Mouse (Mus musculus) liver, adult 2 months (tissue): ENCODE data around the gene Trrap. TPM values are rescaled to one million over a fixed set of nuclear protein-coding genes. Genes with fewer than 3 reads are reported as not detected.

Experiments used
- DNase-seq: peaks from one replicate; pipeline ENCODE4 v3.0.0-alpha.2; 2011; ENCODE audit warnings: low read depth, low spot score; ENCODE audit errors: extremely low read depth
- H3K27ac ChIP-seq: fragments of 200-500 bp; replicated peaks from 2 replicates; pipeline ENCODE4 v1.5.1; 2012; ENCODE audit warnings: low read depth, mild to moderate bottlenecking, control low read depth, inconsistent platforms, low read length; ENCODE audit not compliant: insufficient read depth
- H3K27me3 ChIP-seq: fragments of 200-500 bp; 2 replicates; pipeline ENCODE4 v1.6.1; 2012; ENCODE audit warnings: mild to moderate bottlenecking, moderate library complexity, low read length, inconsistent platforms; ENCODE audit not compliant: control insufficient read depth, insufficient read depth
- H3K36me3 ChIP-seq: fragments of 200-500 bp; 2 replicates; pipeline ENCODE4 v1.6.1; 2012; ENCODE audit warnings: low read length, inconsistent platforms; ENCODE audit not compliant: control insufficient read depth, insufficient read depth
- H3K4me1 ChIP-seq: fragments of 200-500 bp; 2 replicates; pipeline ENCODE4 v1.6.1; 2011; ENCODE audit warnings: low read length; ENCODE audit not compliant: control insufficient read depth, insufficient read depth
- H3K4me3 ChIP-seq: fragments of 200-500 bp; 2 replicates; pipeline ENCODE4 v1.5.1; 2011; ENCODE audit warnings: low read depth, mild to moderate bottlenecking, control low read depth, low read length, moderate library complexity; ENCODE audit not compliant: insufficient read depth
- H3K79me2 ChIP-seq: fragments of 200-500 bp; 2 replicates; pipeline ENCODE4 v1.6.1; 2012; ENCODE audit warnings: inconsistent platforms, mild to moderate bottlenecking, low read length, moderate library complexity; ENCODE audit not compliant: control insufficient read depth, insufficient read depth
- H3K9ac ChIP-seq: fragments of 200-500 bp; 2 replicates; pipeline ENCODE4 v1.6.1; 2012; ENCODE audit warnings: low read depth, mild to moderate bottlenecking, control low read depth, inconsistent platforms, low read length
- CTCF ChIP-seq: fragments of 200-500 bp; IDR thresholded peaks from 2 replicates; pipeline ENCODE4 v1.5.1; 2011; ENCODE audit warnings: low read depth, low read length, control low read depth
- POLR2A ChIP-seq: fragments of 200-500 bp; IDR thresholded peaks from 2 replicates; pipeline ENCODE4 v1.6.1; 2011; ENCODE audit warnings: low read length, control low read depth; ENCODE audit not compliant: insufficient read depth; ENCODE audit errors: extremely low read depth
- WGBS: fragments of 180-500 bp; shearing (Covaris S2); methylation state at CpG from one replicate; pipeline ENCODE4 v1.1.7; 2018; 5-methylcytosine and 5-hydroxymethylcytosine counted together
- polyA plus RNA-seq: library from polyadenylated mRNA; depleted of rRNA; stranded (reverse); fragments of >200 nt; gene quantifications from 2 replicates; pipeline ENCODE4 v1.2.3, GENCODE M21; 2012
- total RNA-seq: library from RNA; depleted of rRNA; stranded (reverse); fragments of >200 nt; gene quantifications from 2 replicates; pipeline ENCODE4 v1.2.3, GENCODE M21; 2014

Gene Trrap
- total and polyA plus RNA-seq, 2 experiments: 19.8 to 33.9 TPM

- no peaks in the 10 kb centered on the region for H3K36me3 ChIP-seq
- no peaks in the 10 kb centered on the region for H3K27me3 ChIP-seq
- peak; percentile 26; the same call in 1 of the 2 replicates for TF ChIP-seq CTCF
- no peak for TF ChIP-seq POLR2A
- peak; percentile 67 for DNase-seq
- H3K79me2 ChIP-seq: no peaks in the 10 kb centered on the region
- 44% methylated on average over 7 of the region's 7 CpGs for WGBS
- H3K27ac ChIP-seq: no peak overlapping the region
- no peak overlapping the region for H3K9ac ChIP-seq
- H3K4me1 ChIP-seq: no peaks in the 10 kb centered on the region
- H3K4me3 ChIP-seq: no peak overlapping the region
Observed at GRCm38 (mm10) chr5:144753041-144753440, 14.5 kb upstream of the Trrap start.

- no peaks in the 10 kb centered on the region for H3K27me3 ChIP-seq
- 42% methylated on average over 10 of the region's 10 CpGs for WGBS
- TF ChIP-seq CTCF (no peak), POLR2A (no peak)
Observed at GRCm38 (mm10) chr5:144755191-144755590, 12.3 kb upstream of the Trrap start.

GRCm38 (mm10) chr5:144757402-144757801 lies 10.1 kb upstream of the Trrap start:
- H3K27me3 ChIP-seq: peaks cover 7% of the 10 kb centered on the region; the same call in 1 of the 2 replicates
- no peak overlapping the region for H3K9ac ChIP-seq
- DNase-seq: no peak
- TF ChIP-seq POLR2A: no peak
- TF ChIP-seq CTCF: no peak
- H3K4me3 ChIP-seq: no peak overlapping the region
- 87% methylated on average over 9 of the region's 9 CpGs for WGBS
- no peaks in the 10 kb centered on the region for H3K79me2 ChIP-seq
- no peaks in the 10 kb centered on the region for H3K4me1 ChIP-seq
- no peak overlapping the region for H3K27ac ChIP-seq
- no peaks in the 10 kb centered on the region for H3K36me3 ChIP-seq

More at GRCm38 (mm10) chr5:144755191-144755590, 12.3 kb upstream of the Trrap start:
- H3K79me2 ChIP-seq: no peaks in the 10 kb centered on the region
- H3K27ac ChIP-seq: no peak overlapping the region
- H3K4me1 ChIP-seq: no peaks in the 10 kb centered on the region
- H3K9ac ChIP-seq: no peak overlapping the region
- DNase-seq: no peak
- no peaks in the 10 kb centered on the region for H3K36me3 ChIP-seq
- no peak overlapping the region for H3K4me3 ChIP-seq

- DNase-seq: no peak
- WGBS: 48% methylated on average over 8 of the region's 8 CpGs
- no peaks in the 10 kb centered on the region for H3K36me3 ChIP-seq
Observed at GRCm38 (mm10) chr5:144758422-144758821, 9.1 kb upstream of the Trrap start.

GRCm38 (mm10) chr5:144761161-144761868 lies 6.2 kb upstream of the Trrap start, which contains the start of gene Tmem130:
Gene Tmem130 (minus strand): TSS chr5:144761818.
- no peak for DNase-seq
- Histone ChIP-seq H3K4me1 (no peaks in the 10 kb centered on the region), H3K27me3 (peaks cover 7% of the 10 kb centered on the region; the same call in 1 of the 2 replicates), H3K27ac (no peak within 1 kb of the TSS), H3K4me3 (no peak within 1 kb of the TSS), H3K9ac (no peak within 1 kb of the TSS), H3K36me3 (no peaks in the 10 kb centered on the region), H3K79me2 (no peaks in the 10 kb centered on the region)
- TF ChIP-seq POLR2A: no peak
- TF ChIP-seq CTCF: no peak
- WGBS: 2% methylated on average over 38 of the region's 38 CpGs

More at GRCm38 (mm10) chr5:144758422-144758821, 9.1 kb upstream of the Trrap start:
- TF ChIP-seq CTCF: no peak
- no peak for TF ChIP-seq POLR2A
- Histone ChIP-seq H3K27me3 (peaks cover 7% of the 10 kb centered on the region; the same call in 1 of the 2 replicates), H3K9ac (no peak overlapping the region), H3K79me2 (no peaks in the 10 kb centered on the region), H3K4me3 (no peak overlapping the region), H3K4me1 (no peaks in the 10 kb centered on the region), H3K27ac (no peak overlapping the region)

- H3K4me1 ChIP-seq: peaks cover 5% of the 10 kb centered on the region; the same call in 1 of the 2 replicates
- H3K27ac ChIP-seq: no peak overlapping the region
- DNase-seq: no peak
- 56% methylated on average over 7 of the region's 7 CpGs for WGBS
- peaks cover 13% of the 10 kb centered on the region; the same call in 1 of the 2 replicates for H3K79me2 ChIP-seq
- H3K36me3 ChIP-seq: no peaks in the 10 kb centered on the region
- TF ChIP-seq POLR2A (no peak), CTCF (no peak)
- peaks cover 5% of the 10 kb centered on the region; the same call in 1 of the 2 replicates for H3K27me3 ChIP-seq
- no peak overlapping the region for H3K4me3 ChIP-seq
- H3K9ac ChIP-seq: no peak overlapping the region
Observed at GRCm38 (mm10) chr5:144766026-144766425, 1.5 kb upstream of the Trrap start.
